Mouse (Mus musculus) heart, embryonic 13.5 days (tissue): ENCODE data around the gene Plcl1. TPM values are rescaled to one million over a fixed set of nuclear protein-coding genes. Genes with fewer than 3 reads are reported as not detected.
"Not testable (repeated sequence)": the region's sequence is repeated elsewhere in the genome, so short reads cannot be mapped to it uniquely, and the experiment has no call there.

Source experiments
- ATAC-seq: fragments of 200-750 bp; cut with Nextera tagmentation; 2 replicates; pipeline ENCODE4 v1.8.0; 2017; ENCODE audit warnings: moderate TSS enrichment; ENCODE audit not compliant: insufficient number of reproducible peaks, low FRiP score, low TSS enrichment; ENCODE audit errors: extremely low read depth
- H3K27ac ChIP-seq: fragments of 300-500 bp; sonication (generic); replicated peaks from 2 replicates; pipeline ENCODE4 v1.5.1; 2015; ENCODE audit warnings: moderate library complexity, mild to moderate bottlenecking, inconsistent platforms
- H3K27me3 ChIP-seq: fragments of 300-500 bp; sonication (generic); replicated peaks from 2 replicates; pipeline ENCODE4 v1.6.1; 2015; ENCODE audit warnings: mild to moderate bottlenecking, inconsistent platforms
- H3K36me3 ChIP-seq: fragments of 300-500 bp; sonication (generic); 2 replicates; pipeline ENCODE4 v1.6.1; 2015; ENCODE audit warnings: mild to moderate bottlenecking, inconsistent platforms
- H3K4me1 ChIP-seq: fragments of 300-500 bp; sonication (generic); 2 replicates; pipeline ENCODE4 v1.6.1; 2015; ENCODE audit warnings: inconsistent platforms
- H3K4me2 ChIP-seq: fragments of 300-500 bp; sonication (generic); 2 replicates; pipeline ENCODE4 v1.6.1; 2015; ENCODE audit warnings: inconsistent platforms, mild to moderate bottlenecking, moderate library complexity
- H3K4me3 ChIP-seq: fragments of 300-500 bp; sonication (generic); 2 replicates; pipeline ENCODE4 v1.5.1; 2015; ENCODE audit warnings: moderate library complexity, mild to moderate bottlenecking, inconsistent platforms
- H3K9ac ChIP-seq: fragments of 300-500 bp; sonication (generic); 2 replicates; pipeline ENCODE4 v1.6.1; 2015; ENCODE audit warnings: inconsistent platforms, mild to moderate bottlenecking, moderate library complexity
- H3K9me3 ChIP-seq: fragments of 300-500 bp; sonication (generic); 2 replicates; pipeline ENCODE4 v1.6.1; 2016; ENCODE audit warnings: inconsistent platforms
- WGBS: fragments of 180-500 bp; shearing (Covaris S2); methylation state at CpG from one replicate; pipeline ENCODE4 v1.1.7; 2015; ENCODE audit warnings: mixed read lengths; 5-methylcytosine and 5-hydroxymethylcytosine counted together
- polyA plus RNA-seq: library from polyadenylated mRNA; unstranded; fragments of >200 nt; fragmentation: Nextera tagmentation; extraction: Ambion mirVana; gene quantifications from 2 replicates; pipeline ENCODE4 v1.2.1, GENCODE M21; 2015

Gene Plcl1
- polyA plus RNA-seq, 1 experiment from 2014 or later = 0.67 TPM

GRCm38 (mm10) chr1:55487371-55487770, 81.7 kb downstream of the Plcl1 start:
- not testable (repeated sequence) for ATAC-seq, H3K4me3 ChIP-seq, H3K9ac ChIP-seq, H3K4me1 ChIP-seq, H3K27ac ChIP-seq, H3K9me3 ChIP-seq, H3K27me3 ChIP-seq, H3K4me2 ChIP-seq, H3K36me3 ChIP-seq
- 70% methylated on average over 10 of the region's 10 CpGs for WGBS

- Histone ChIP-seq H3K27me3 (no peaks in the 10 kb centered on the region), H3K9ac (no peak overlapping the region), H3K4me3 (no peak overlapping the region), H3K4me1 (peaks cover 4% of the 10 kb centered on the region; the same call in 1 of the 2 replicates), H3K4me2 (no peak overlapping the region), H3K9me3 (no peaks in the 10 kb centered on the region), H3K27ac (no peak overlapping the region), H3K36me3 (no peaks in the 10 kb centered on the region)
- ATAC-seq = no peak
- 70% methylated on average over 2 of the region's 2 CpGs for WGBS
These were observed 82.5 kb downstream of the Plcl1 start for GRCm38 (mm10) chr1:55488261-55488660.

DNA sequence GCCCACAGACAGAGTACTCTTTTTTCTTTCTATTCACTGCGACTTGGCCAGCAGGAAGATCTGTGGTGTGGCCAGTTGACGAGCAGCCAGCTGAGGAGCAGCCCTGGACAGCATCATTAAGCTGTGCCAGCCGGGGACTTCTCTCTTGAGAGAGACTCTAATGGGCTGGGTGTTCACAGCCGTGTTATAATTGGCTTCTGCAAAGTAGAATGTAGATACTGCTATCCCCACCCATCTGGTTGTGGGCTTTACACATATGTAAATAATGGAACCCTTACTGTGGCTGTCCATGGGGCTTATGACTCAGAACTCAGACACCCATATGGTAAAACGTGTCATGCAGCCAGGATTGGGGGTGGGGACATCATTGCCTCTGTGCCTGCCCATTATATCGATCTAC, 83.6 kb downstream of the Plcl1 start:
- peaks cover 4% of the 10 kb centered on the region; the same call in 1 of the 2 replicates for H3K4me1 ChIP-seq
- 37% methylated on average over 6 of the region's 6 CpGs for WGBS
- no peaks in the 10 kb centered on the region for H3K27me3 ChIP-seq
- no peak overlapping the region for H3K27ac ChIP-seq
- no peak; the same call in 1 of the 2 replicates for ATAC-seq
- no peak overlapping the region for H3K4me3 ChIP-seq
- H3K9ac ChIP-seq = no peak overlapping the region
- no peaks in the 10 kb centered on the region for H3K9me3 ChIP-seq
- H3K36me3 ChIP-seq = no peaks in the 10 kb centered on the region
- H3K4me2 ChIP-seq = no peak overlapping the region

DNA sequence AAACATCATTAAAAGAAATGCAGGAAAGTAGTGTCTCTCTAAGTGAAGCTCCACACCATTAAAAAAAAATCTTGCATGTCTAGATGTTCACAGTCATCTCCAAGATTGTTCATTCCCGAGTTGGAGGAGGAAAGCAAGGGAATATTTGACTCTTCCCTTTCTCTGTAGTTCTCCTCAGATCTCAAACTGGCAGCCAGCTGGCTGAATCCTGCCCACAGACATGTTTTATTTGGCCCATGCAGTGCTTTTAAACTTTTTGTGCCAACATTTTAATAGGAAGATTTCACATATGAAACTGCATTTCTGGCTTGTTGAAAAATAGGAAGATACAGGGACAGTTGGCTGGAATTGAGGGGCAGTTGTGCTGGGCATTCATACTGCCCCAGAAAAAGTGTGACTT, 94.2 kb downstream of the Plcl1 start:
- Histone ChIP-seq H3K4me2 (no peak overlapping the region), H3K4me3 (no peak overlapping the region), H3K27me3 (no peaks in the 10 kb centered on the region), H3K4me1 (peaks cover 5% of the 10 kb centered on the region; the same call in 1 of the 2 replicates), H3K9me3 (peaks cover 3% of the 10 kb centered on the region; the same call in 1 of the 2 replicates), H3K36me3 (no peaks in the 10 kb centered on the region), H3K9ac (no peak overlapping the region), H3K27ac (no peak overlapping the region)
- 42% methylated on average over 1 of the region's 1 CpGs for WGBS
- ATAC-seq = no peak

DNA sequence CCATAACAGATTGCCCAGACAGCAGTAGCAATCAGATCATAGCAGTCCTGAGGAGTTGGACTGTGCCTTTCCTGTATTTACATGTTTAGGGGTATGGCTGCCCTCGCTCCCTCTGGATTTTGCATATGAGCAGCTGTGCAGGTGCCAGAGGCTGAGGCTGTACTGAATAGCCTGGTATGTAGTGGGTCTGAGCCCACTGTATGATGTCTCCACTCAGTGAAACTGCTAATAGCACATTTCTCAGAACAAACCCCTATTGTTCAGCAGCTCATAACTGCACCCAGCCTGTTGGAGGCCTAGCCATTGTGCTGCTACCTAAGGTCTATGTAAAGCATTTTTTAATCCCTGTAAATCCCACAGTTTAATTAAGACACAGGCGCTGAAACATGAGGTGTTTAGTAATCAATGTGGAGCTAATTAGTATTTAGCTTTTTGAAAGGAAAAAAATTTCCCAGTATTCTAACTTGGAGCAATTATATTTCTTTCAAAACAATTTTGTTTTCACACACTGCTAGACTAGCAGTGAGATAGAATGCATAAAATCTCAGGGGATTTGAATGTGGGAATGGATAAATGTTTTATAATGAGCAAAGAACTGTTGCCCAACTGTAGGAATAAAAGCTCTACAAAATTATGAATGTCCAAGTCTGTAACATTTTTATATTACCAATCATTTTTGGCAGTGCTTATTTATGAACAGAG, 95.4 kb downstream of the Plcl1 start:
- H3K9me3 ChIP-seq = peaks cover 4% of the 10 kb centered on the region; the same call in 1 of the 2 replicates
- no peak overlapping the region for H3K4me3 ChIP-seq
- WGBS = 71% methylated on average over 2 of the region's 2 CpGs
- H3K27ac ChIP-seq = no peak overlapping the region
- peaks cover 5% of the 10 kb centered on the region; the same call in 1 of the 2 replicates for H3K4me1 ChIP-seq
- no peaks in the 10 kb centered on the region for H3K36me3 ChIP-seq
- no peak overlapping the region for H3K9ac ChIP-seq
- ATAC-seq = no peak
- H3K4me2 ChIP-seq = no peak overlapping the region
- H3K27me3 ChIP-seq = no peaks in the 10 kb centered on the region

GRCm38 (mm10) chr1:55505811-55506210, 100.1 kb downstream of the Plcl1 start:
- Histone ChIP-seq H3K4me1 (peaks cover 4% of the 10 kb centered on the region; the same call in 1 of the 2 replicates), H3K4me2 (no peak overlapping the region), H3K36me3 (no peaks in the 10 kb centered on the region), H3K27me3 (peaks cover 10% of the 10 kb centered on the region; the same call in 1 of the 2 replicates), H3K9me3 (peaks cover 4% of the 10 kb centered on the region; the same call in 1 of the 2 replicates), H3K9ac (no peak overlapping the region), H3K27ac (no peak overlapping the region), H3K4me3 (no peak overlapping the region)
- 65% methylated on average over 4 of the region's 4 CpGs for WGBS
- no peak for ATAC-seq

DNA sequence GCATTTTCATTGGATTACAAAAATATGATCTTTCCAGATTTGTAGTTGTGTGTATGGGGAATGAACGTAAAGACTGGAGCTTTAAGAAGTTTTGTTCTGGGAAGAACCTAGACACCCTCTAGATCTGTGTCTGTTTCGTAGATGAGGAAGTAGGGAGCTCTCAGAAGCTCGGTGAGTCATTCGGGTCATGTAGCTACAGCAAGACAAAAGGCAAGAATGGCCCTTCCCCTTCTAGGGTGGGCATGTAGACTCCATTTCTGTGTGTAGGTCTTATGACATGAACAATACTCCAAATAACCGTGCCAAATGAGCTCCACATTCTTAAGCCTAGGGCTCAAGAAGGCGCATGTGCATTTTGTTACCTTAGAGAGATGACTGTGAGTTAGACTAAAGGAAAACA, 101.3 kb downstream of the Plcl1 start:
- ATAC-seq = no peak
- Histone ChIP-seq H3K4me1 (no peaks in the 10 kb centered on the region), H3K27ac (no peak overlapping the region), H3K27me3 (peaks cover 10% of the 10 kb centered on the region; the same call in 1 of the 2 replicates), H3K4me3 (no peak overlapping the region), H3K36me3 (no peaks in the 10 kb centered on the region), H3K9me3 (peaks cover 4% of the 10 kb centered on the region; the same call in 1 of the 2 replicates), H3K9ac (no peak overlapping the region), H3K4me2 (no peak overlapping the region)
- 75% methylated on average over 6 of the region's 6 CpGs for WGBS

DNA sequence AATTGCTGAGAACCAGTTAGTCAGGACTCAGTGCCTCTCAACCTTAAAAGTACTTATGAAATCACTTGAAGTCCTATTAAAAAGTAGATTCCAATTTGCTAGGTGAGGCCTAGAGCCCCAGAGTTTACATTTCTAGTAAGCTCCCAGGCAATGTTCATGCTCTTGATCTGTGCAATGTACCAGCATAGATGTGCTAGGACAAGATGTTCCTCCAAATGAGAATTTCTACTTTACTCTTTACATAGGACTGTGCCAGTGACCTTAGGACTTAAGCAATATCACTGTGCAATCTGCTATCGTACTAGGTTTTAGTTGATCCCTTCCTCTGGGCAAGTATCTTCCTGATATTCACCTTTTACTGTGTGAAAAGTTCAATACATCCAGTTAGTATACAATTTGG, 103.9 kb downstream of the Plcl1 start:
- Histone ChIP-seq H3K36me3 (no peaks in the 10 kb centered on the region), H3K4me2 (no peak overlapping the region), H3K27me3 (peaks cover 10% of the 10 kb centered on the region; the same call in 1 of the 2 replicates), H3K9ac (no peak overlapping the region), H3K27ac (no peak overlapping the region), H3K4me1 (no peaks in the 10 kb centered on the region), H3K4me3 (no peak overlapping the region), H3K9me3 (peaks cover 4% of the 10 kb centered on the region; the same call in 1 of the 2 replicates)
- WGBS = 80% methylated on average over 1 of the region's 1 CpGs
- ATAC-seq = no peak

DNA sequence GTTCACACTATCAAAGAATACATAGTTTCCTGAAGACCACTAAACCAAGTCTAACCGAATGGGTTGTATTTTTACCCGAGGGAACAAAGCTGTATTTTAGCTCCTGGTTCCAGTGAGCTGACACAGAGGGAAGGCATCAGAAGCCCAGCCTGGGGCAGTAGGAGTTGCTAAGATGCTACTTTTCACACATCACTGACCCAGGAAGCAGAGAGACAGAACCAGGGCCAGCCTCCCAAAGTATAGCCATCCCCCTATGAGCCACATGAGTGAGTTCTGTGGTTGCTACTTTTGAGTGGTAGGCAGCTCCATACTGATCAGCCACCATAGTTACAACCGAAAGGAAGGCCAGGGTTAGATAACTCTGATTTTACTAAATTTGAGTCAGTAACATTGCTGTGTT, 106.4 kb downstream of the Plcl1 start:
- Histone ChIP-seq H3K36me3 (no peaks in the 10 kb centered on the region), H3K27me3 (peaks cover 21% of the 10 kb centered on the region), H3K4me1 (no peaks in the 10 kb centered on the region), H3K9me3 (no peaks in the 10 kb centered on the region), H3K4me2 (no peak overlapping the region), H3K27ac (no peak overlapping the region), H3K9ac (no peak overlapping the region), H3K4me3 (no peak overlapping the region)
- 85% methylated on average over 3 of the region's 3 CpGs for WGBS
- no peak for ATAC-seq

- not testable (repeated sequence) for ATAC-seq, H3K9ac ChIP-seq, H3K9me3 ChIP-seq, H3K4me3 ChIP-seq, H3K4me1 ChIP-seq, H3K36me3 ChIP-seq, H3K27ac ChIP-seq, H3K4me2 ChIP-seq
- peaks cover 23% of the 10 kb centered on the region for H3K27me3 ChIP-seq
- WGBS = no CpG with 5 or more reads among the region's 2 CpGs
These were observed 107.1 kb downstream of the Plcl1 start for GRCm38 (mm10) chr1:55512799-55513198.

GRCm38 (mm10) chr1:55517182-55517581, 111.5 kb downstream of the Plcl1 start:
- Histone ChIP-seq H3K27me3 (peaks cover 16% of the 10 kb centered on the region), H3K4me1 (no peaks in the 10 kb centered on the region), H3K4me2 (no peak overlapping the region), H3K9me3 (no peaks in the 10 kb centered on the region), H3K4me3 (no peak overlapping the region), H3K9ac (no peak overlapping the region), H3K36me3 (no peaks in the 10 kb centered on the region), H3K27ac (no peak overlapping the region)
- ATAC-seq = no peak

- WGBS = 75% methylated on average over 1 of the region's 1 CpGs
- H3K4me2 ChIP-seq = no peak overlapping the region
These were observed 118.2 kb downstream of the Plcl1 start for GRCm38 (mm10) chr1:55523966-55524365.

More at GRCm38 (mm10) chr1:55523966-55524365, 118.2 kb downstream of the Plcl1 start:
- ATAC-seq = no peak
- H3K27me3 ChIP-seq = peaks cover 5% of the 10 kb centered on the region; the same call in 1 of the 2 replicates
- no peak overlapping the region for H3K4me3 ChIP-seq
- no peak overlapping the region for H3K27ac ChIP-seq
- H3K9me3 ChIP-seq = no peaks in the 10 kb centered on the region
- no peaks in the 10 kb centered on the region for H3K36me3 ChIP-seq
- no peak overlapping the region for H3K9ac ChIP-seq
- H3K4me1 ChIP-seq = peaks cover 8% of the 10 kb centered on the region
